Mouse (Mus musculus): ENCODE results near the gene Stk39. TPM values are rescaled to one million over a fixed set of nuclear protein-coding genes. Genes with fewer than 3 reads are reported as not detected.

Stk39 gene
- total RNA-seq, 2 experiments from 2014 or later, result 71.8 to 75.3 TPM

- H3K4me3 ChIP-seq, result no peak overlapping the region
- no peak for TF ChIP-seq CTCF (conservative IDR thresholded peaks at IDR 0.05)
- no peak for DNase-seq (ENCODE audit: low spot score in 2 of 2)
- H3K27ac ChIP-seq, result no peak overlapping the region
Observed at GRCm38 (mm10) chr2:68429436-68429835, 42.6 kb downstream of the Stk39 start.

GRCm38 (mm10) chr2:68426977-68427577, 45.0 kb downstream of the Stk39 start:
- DNase-seq (ENCODE audit: low spot score in 2 of 2), result no peak
- no peak for TF ChIP-seq CTCF (conservative IDR thresholded peaks at IDR 0.05)
- H3K27ac ChIP-seq, result no peak overlapping the region
- H3K4me3 ChIP-seq, result no peak overlapping the region

GRCm38 (mm10) chr2:68426074-68426473, 46.0 kb downstream of the Stk39 start:
- H3K27ac ChIP-seq, result no peak overlapping the region

GRCm38 (mm10) chr2:68421002-68421401, 51.1 kb downstream of the Stk39 start:
- no peak for DNase-seq (ENCODE audit: low spot score in 2 of 2)
- TF ChIP-seq CTCF (conservative IDR thresholded peaks at IDR 0.05), result no peak
- Histone ChIP-seq H3K27ac (0 out of 2 replicates have a peak overlapping the region, but pooled peaks have one; percentile 88), H3K4me3 (no peak overlapping the region)

More at GRCm38 (mm10) chr2:68426074-68426473, 46.0 kb downstream of the Stk39 start:
- DNase-seq (ENCODE audit: low spot score in 2 of 2), result no peak
- no peak for TF ChIP-seq CTCF (conservative IDR thresholded peaks at IDR 0.05)
- no peak overlapping the region for H3K4me3 ChIP-seq

DNA sequence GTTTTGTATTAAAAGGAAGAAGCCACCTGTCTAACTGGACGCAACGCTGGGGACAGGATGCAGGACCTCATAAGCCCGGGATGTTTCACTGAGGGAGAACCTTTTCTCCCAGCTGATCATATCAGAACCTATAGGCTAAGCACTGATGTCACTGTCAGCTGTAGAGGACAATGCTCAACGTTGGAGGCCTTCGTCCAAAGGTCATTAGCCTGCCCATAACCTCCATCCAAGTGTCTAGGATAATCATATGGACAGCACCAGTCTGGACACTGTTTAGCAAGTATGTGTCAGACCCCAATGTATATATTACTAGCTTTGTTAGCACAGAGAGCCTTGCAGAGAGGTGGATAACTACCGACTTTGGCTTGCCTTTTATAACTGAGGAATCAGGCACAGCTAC, 51.8 kb downstream of the Stk39 start:
- peak overlapping the region; percentile 88 for H3K27ac ChIP-seq
- H3K4me3 ChIP-seq, result no peak overlapping the region
- no peak for TF ChIP-seq CTCF (conservative IDR thresholded peaks at IDR 0.05)
- no peak for DNase-seq (ENCODE audit: low spot score in 2 of 2)

GRCm38 (mm10) chr2:68419746-68420145, 52.3 kb downstream of the Stk39 start:
- Histone ChIP-seq H3K4me3 (no peak overlapping the region), H3K27ac (peak overlapping the region; percentile 88)
- DNase-seq (ENCODE audit: low spot score in 2 of 2), result peak in 1 of 2 experiments; percentile 38
- TF ChIP-seq CTCF (conservative IDR thresholded peaks at IDR 0.05), result no peak

DNA sequence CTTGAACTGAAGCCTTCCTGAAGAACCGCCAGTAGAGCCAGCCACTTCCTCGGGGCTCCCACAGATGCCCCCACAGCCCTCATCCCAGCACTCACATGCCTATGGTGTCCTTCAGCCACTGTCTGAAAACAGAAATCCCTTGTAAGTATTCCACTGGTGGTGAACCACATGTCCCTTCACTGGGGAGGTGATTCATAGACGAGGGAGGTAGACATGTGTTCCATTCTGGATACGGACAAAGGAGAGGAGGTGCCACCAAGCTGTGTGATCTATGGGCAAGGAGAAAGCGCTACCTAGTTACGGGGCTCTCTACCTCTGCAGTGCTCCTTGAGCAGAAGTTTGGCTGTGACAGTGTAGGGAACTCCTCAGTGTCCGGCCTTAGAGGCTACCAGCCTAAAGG, 52.9 kb downstream of the Stk39 start:
- peak overlapping the region; percentile 88 for H3K27ac ChIP-seq

GRCm38 (mm10) chr2:68417081-68417480, 55.0 kb downstream of the Stk39 start:
- peak; percentile 40 to 53 for DNase-seq (ENCODE audit: low spot score in 2 of 2)
- Histone ChIP-seq H3K27ac (peak overlapping the region; percentile 70), H3K4me3 (no peak overlapping the region)
- no peak for TF ChIP-seq CTCF (conservative IDR thresholded peaks at IDR 0.05)

More for the DNA sequence above, 52.9 kb downstream of the Stk39 start:
- H3K4me3 ChIP-seq, result no peak overlapping the region
- DNase-seq (ENCODE audit: low spot score in 2 of 2), result no peak
- TF ChIP-seq CTCF (conservative IDR thresholded peaks at IDR 0.05), result no peak

- DNase-seq (ENCODE audit: low spot score in 2 of 2), result no peak
- no peak overlapping the region for H3K4me3 ChIP-seq
- TF ChIP-seq CTCF (conservative IDR thresholded peaks at IDR 0.05), result no peak
- H3K27ac ChIP-seq, result peak overlapping the region; percentile 53; the same call in 1 of the 2 replicates
Observed at GRCm38 (mm10) chr2:68415691-68416090, 56.4 kb downstream of the Stk39 start.

- Histone ChIP-seq H3K4me3 (no peak overlapping the region), H3K27ac (0 out of 2 replicates have a peak overlapping the region, but pooled peaks have one; percentile 18)
- DNase-seq (ENCODE audit: low spot score in 2 of 2), result no peak
Observed at GRCm38 (mm10) chr2:68412149-68412548, 59.9 kb downstream of the Stk39 start.

GRCm38 (mm10) chr2:68411201-68411600, 60.9 kb downstream of the Stk39 start:
- DNase-seq (ENCODE audit: low spot score in 2 of 2), result peak in 1 of 2 experiments; percentile 24
- TF ChIP-seq CTCF (conservative IDR thresholded peaks at IDR 0.05), result no peak
- peak overlapping the region; percentile 86 for H3K27ac ChIP-seq
- H3K4me3 ChIP-seq, result no peak overlapping the region

More at GRCm38 (mm10) chr2:68412149-68412548, 59.9 kb downstream of the Stk39 start:
- no peak for TF ChIP-seq CTCF (conservative IDR thresholded peaks at IDR 0.05)

DNA sequence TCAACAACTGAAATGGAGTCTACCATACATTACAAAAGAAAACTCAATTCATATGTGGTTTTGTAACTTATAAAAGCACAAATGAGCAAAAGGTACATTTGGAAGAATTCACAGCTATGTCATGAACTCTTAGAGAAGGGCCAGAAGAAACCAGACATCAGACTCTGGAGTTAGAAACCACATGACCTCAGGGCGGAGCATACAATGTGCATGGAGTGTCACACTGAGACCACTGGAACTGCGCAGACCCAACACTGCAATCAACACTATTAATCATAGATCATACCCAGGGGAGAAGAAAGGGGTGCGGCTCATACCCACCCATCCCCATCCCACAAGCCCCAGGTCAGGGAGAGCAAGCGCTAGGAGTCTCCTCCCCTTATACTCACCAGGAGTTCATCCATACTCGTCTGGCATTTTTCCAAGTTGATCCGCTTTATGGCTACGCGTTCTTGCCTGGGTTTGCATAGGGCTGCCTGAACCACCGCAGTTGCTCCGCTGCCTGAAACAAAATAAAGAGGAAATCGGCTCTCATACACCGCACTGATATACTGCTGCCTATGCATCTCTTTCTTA, 62.3 kb downstream of the Stk39 start:
- Histone ChIP-seq H3K27ac (peak overlapping the region; percentile 29; the same call in 1 of the 2 replicates), H3K4me3 (no peak overlapping the region)
- TF ChIP-seq CTCF (conservative IDR thresholded peaks at IDR 0.05), result no peak
- no peak for DNase-seq (ENCODE audit: low spot score in 2 of 2)

- Histone ChIP-seq H3K27ac (peak overlapping the region; percentile 62), H3K4me3 (no peak overlapping the region)
- no peak for DNase-seq (ENCODE audit: low spot score in 2 of 2)
- TF ChIP-seq CTCF (conservative IDR thresholded peaks at IDR 0.05), result no peak
Observed at GRCm38 (mm10) chr2:68408271-68408980, 63.6 kb downstream of the Stk39 start.
